Mouse (Mus musculus) urinary bladder, postnatal 4 days (tissue): ENCODE results near the gene Primpol.

Source experiments
- DNase-seq, 2 experiments: peaks; one replicate each; pipeline ENCODE4 v3.0.0; 2021 to 2022; ENCODE audit warnings: low spot score in 2 of 2

The Primpol gene

GRCm38 (mm10) chr8:46559428-46559827 lies 57.6 kb downstream of the Primpol start:
- DNase-seq: no peak

GRCm38 (mm10) chr8:46552441-46552765 lies 64.6 kb downstream of the Primpol start:
- DNase-seq: no peak

GRCm38 (mm10) chr8:46551615-46552440 lies 65.2 kb downstream of the Primpol start, which contains the start of gene Cenpu:
Gene Cenpu (plus strand): TSS chr8:46552028.
- DNase-seq: peak; percentile 99 to 100

GRCm38 (mm10) chr8:46551029-46551428 lies 66.0 kb downstream of the Primpol start:
- DNase-seq: no peak

GRCm38 (mm10) chr8:46550058-46550457 lies 67.0 kb downstream of the Primpol start:
- no peak for DNase-seq

GRCm38 (mm10) chr8:46547245-46547644 lies 69.8 kb downstream of the Primpol start:
- no peak for DNase-seq

- DNase-seq: no peak
Observed at GRCm38 (mm10) chr8:46546431-46547176, 70.4 kb downstream of the Primpol start.

GRCm38 (mm10) chr8:46545854-46546253 lies 71.2 kb downstream of the Primpol start:
- no peak for DNase-seq

- no peak for DNase-seq
Observed at GRCm38 (mm10) chr8:46543662-46544061, 73.3 kb downstream of the Primpol start.

GRCm38 (mm10) chr8:46543191-46543590 lies 73.8 kb downstream of the Primpol start:
- no peak for DNase-seq

- no peak for DNase-seq
Observed at GRCm38 (mm10) chr8:46539701-46540100, 77.3 kb downstream of the Primpol start.

- DNase-seq: no peak
Observed at GRCm38 (mm10) chr8:46533926-46534325, 83.1 kb downstream of the Primpol start.

- no peak for DNase-seq
Observed at GRCm38 (mm10) chr8:46530541-46530940, 86.5 kb downstream of the Primpol start.

- DNase-seq: no peak
Observed at GRCm38 (mm10) chr8:46529508-46529907, 87.5 kb downstream of the Primpol start.

GRCm38 (mm10) chr8:46526821-46527220 lies 90.2 kb downstream of the Primpol start:
- DNase-seq: no peak

- no peak for DNase-seq
Observed at GRCm38 (mm10) chr8:46526098-46526497, 90.9 kb downstream of the Primpol start.
